Mouse (Mus musculus): ENCODE results near the gene Atp8a2. TPM values are rescaled to one million over a fixed set of nuclear protein-coding genes. Genes with fewer than 3 reads are reported as not detected.
A peak's percentile ranks its signal among the peaks of the same experiment; 100 is the strongest.

The Atp8a2 gene
- total and polyA plus RNA-seq, 2 experiments from 2014 or later = 43.0 to 81.7 TPM

DNA sequence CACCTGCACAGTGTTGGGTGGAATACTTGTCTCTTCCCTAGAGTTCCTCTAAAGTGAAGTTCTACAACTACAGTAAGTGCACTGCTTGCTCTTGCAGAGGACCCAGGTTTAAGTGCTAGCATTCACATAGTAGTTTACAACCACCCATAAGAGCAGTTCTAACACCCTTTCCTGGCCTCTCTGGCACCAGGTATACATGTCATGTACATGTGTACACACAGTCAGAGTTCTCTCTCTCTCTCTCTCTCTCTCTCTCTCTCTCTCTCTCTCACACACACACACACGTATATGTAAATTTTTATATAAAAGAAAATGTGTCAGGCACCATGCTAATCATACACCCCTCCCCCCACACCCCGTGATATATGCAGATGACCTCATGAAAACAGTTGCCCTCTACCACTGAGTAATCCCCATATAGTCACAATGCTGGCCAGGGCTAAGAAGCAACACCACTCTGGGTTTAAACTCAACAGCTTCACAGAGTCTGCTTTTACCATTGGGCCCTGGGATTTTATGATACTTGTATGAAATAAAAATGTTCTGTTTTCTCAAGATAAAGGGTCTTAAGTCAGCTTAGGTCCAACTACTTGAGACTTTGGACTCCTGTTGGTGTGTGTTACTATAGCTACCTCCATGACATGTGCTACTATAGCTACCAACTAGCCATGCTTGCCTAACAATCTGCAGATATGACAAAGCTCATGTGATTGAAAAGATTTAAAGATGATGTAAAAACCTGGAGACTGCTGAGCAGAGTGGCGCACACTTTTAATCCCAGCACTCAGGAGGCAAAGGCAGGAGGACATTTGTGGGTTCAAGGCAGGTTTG is 487.3 kb downstream of the Atp8a2 start:
- no peak overlapping the region for H3K9ac ChIP-seq (replicated peaks; ENCODE audit: low read length, poor library complexity, severe bottlenecking)
- no peaks in the 10 kb centered on the region for H3K36me3 ChIP-seq (ENCODE audit: insufficient read depth, low read length)
- TF ChIP-seq CTCF (IDR thresholded peaks at IDR 0.05) = no peak
- no peak overlapping the region for H3K4me2 ChIP-seq (ENCODE audit: low read depth, low read length, poor library complexity, severe bottlenecking)
- 67% methylated on average over 3 of the region's 3 CpGs for WGBS
- ATAC-seq (ENCODE audit: low FRiP score) (no peak), DNase-seq (ENCODE audit: low spot score) (no peak)
- H3K4me1 ChIP-seq (ENCODE audit: insufficient read depth, low read length) = no peaks in the 10 kb centered on the region
- H3K27me3 ChIP-seq (ENCODE audit: insufficient read depth, low read length) = no peaks in the 10 kb centered on the region; the same call in 1 of the 2 replicates
- no peaks in the 10 kb centered on the region for H3K9me3 ChIP-seq (ENCODE audit: low read length)
- no peak overlapping the region for H3K27ac ChIP-seq (ENCODE audit: low read depth, low read length)
- H3K4me3 ChIP-seq (ENCODE audit: low read depth, low read length) = no peak overlapping the region

DNA sequence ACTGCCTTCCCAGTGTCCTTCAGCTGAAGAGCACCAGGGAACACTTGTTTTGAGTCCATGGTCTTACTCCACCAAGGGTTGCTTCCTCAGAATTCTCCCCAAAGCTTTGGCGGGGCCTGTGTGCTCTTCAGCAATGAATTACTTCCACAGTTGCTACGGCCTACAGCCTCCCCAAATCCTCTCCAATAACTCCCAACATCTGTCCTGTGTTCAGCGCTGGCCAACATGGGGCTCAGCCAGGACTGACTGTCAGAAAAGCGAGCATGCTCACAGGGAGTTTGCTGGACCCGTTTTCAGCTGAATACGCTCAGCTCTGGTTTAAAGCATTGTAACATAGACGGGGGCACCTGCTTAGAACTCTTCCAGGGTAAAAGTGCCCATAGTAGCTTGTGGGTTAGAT is 489.0 kb downstream of the Atp8a2 start:
- H3K36me3 ChIP-seq (ENCODE audit: insufficient read depth, low read length) = no peaks in the 10 kb centered on the region
- H3K27ac ChIP-seq (ENCODE audit: low read depth, low read length) = no peak overlapping the region
- TF ChIP-seq CTCF (IDR thresholded peaks at IDR 0.05) = no peak
- no peak for ATAC-seq (ENCODE audit: low FRiP score)
- no peak overlapping the region for H3K9ac ChIP-seq (replicated peaks; ENCODE audit: low read length, poor library complexity, severe bottlenecking)
- H3K27me3 ChIP-seq (ENCODE audit: insufficient read depth, low read length) = no peaks in the 10 kb centered on the region
- DNase-seq (ENCODE audit: low spot score) = no peak
- H3K4me2 ChIP-seq (ENCODE audit: low read depth, low read length, poor library complexity, severe bottlenecking) = no peak overlapping the region
- H3K4me1 ChIP-seq (ENCODE audit: insufficient read depth, low read length) = no peaks in the 10 kb centered on the region
- H3K4me3 ChIP-seq (ENCODE audit: low read depth, low read length) = no peak overlapping the region
- H3K9me3 ChIP-seq (ENCODE audit: low read length) = no peaks in the 10 kb centered on the region
- WGBS = 83% methylated on average over 7 of the region's 7 CpGs

DNA sequence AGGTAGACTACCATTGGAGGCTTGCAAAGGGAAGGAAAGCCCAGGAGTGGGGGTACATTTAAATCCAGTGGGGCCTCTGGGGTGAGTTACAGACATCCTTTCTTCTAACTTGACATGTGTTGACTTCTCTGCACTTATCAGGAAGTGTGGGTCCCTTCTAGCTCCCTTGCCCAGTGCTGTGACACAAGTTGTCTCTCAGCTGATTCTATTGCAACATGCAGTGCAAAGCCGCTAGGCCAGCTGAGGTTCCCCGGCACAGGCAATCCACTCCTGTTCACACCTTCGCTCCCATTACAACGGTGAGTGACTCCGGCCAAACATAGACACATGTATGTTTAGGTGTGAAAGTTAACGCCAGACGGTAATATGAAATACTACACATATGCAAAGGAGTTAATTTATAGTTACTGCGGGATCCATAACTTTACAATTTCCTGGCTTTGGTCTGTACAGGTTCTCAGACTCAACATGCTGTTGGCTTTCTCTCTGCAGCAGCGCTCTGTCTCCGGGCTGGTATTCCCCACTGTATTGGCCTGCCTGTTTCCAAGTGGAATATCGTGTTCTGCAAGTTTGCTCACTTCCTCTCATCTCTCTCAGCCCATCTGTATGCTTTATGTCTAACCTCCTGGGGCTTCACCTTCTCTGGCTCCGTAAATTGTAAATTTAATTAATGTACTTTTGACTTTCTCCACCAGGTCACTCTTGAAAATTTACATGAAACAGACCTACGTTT is 491.5 kb downstream of the Atp8a2 start:
- Histone ChIP-seq H3K4me1 (ENCODE audit: insufficient read depth, low read length) (no peaks in the 10 kb centered on the region), H3K9ac (replicated peaks; ENCODE audit: low read length, poor library complexity, severe bottlenecking) (no peak overlapping the region), H3K9me3 (ENCODE audit: low read length) (no peaks in the 10 kb centered on the region), H3K27me3 (ENCODE audit: insufficient read depth, low read length) (no peaks in the 10 kb centered on the region), H3K36me3 (ENCODE audit: insufficient read depth, low read length) (no peaks in the 10 kb centered on the region), H3K4me3 (ENCODE audit: low read depth, low read length) (no peak overlapping the region), H3K27ac (ENCODE audit: low read depth, low read length) (no peak overlapping the region), H3K4me2 (ENCODE audit: low read depth, low read length, poor library complexity, severe bottlenecking) (no peak overlapping the region)
- WGBS = 85% methylated on average over 13 of the region's 13 CpGs
- DNase-seq (ENCODE audit: low spot score) (no peak), ATAC-seq (ENCODE audit: low FRiP score) (no peak)
- no peak for TF ChIP-seq CTCF (IDR thresholded peaks at IDR 0.05)

DNA sequence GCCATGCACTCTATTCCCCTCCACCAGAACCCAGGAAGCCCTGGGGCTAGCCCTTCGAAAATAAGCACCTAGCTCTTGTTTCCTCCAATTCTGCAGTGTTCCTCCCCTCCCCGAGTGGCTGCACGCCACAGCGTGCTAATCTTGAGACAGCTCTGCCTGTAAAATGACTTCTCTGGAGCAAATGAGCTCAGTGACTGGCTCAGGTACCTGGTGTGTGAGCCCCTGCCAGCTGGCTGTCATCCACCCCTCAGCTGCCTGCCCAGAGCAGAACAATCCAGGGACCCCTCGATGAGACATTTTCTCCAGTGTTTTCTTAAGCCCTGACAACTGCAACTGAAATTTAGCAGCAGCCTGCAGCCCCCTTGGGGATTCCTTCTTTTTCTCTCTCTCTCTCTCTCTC is 495.5 kb downstream of the Atp8a2 start:
- DNase-seq (ENCODE audit: low spot score) = peak; percentile 37
- 9% methylated on average over 5 of the region's 5 CpGs for WGBS
- H3K27me3 ChIP-seq (ENCODE audit: insufficient read depth, low read length) = no peaks in the 10 kb centered on the region

DNA sequence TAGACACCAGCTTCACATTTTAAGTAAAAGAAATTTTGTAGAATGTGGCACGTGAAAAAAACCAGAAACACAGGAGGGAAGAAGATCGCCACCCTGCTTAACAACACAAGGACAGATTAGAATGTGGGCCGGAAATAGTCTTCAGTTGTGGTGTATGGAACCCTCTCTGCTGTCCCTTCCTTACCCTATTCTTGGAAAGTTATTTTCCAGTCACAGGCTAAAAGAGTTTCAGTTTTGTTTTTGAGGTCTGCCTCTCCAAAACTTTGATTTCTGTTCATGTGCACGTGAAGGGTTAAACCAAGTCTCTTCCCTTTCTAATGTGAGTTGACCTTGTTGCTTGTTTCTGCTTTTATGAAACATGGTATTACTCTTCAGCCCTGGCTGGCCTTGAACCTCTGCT is 501.8 kb downstream of the Atp8a2 start:
- ATAC-seq (ENCODE audit: low FRiP score) (no peak), DNase-seq (ENCODE audit: low spot score) (no peak)
- Histone ChIP-seq H3K36me3 (ENCODE audit: insufficient read depth, low read length) (no peaks in the 10 kb centered on the region), H3K27me3 (ENCODE audit: insufficient read depth, low read length) (no peaks in the 10 kb centered on the region), H3K9me3 (ENCODE audit: low read length) (no peaks in the 10 kb centered on the region), H3K4me1 (ENCODE audit: insufficient read depth, low read length) (no peaks in the 10 kb centered on the region), H3K27ac (ENCODE audit: low read depth, low read length) (no peak overlapping the region), H3K4me2 (ENCODE audit: low read depth, low read length, poor library complexity, severe bottlenecking) (no peak overlapping the region), H3K4me3 (ENCODE audit: low read depth, low read length) (no peak overlapping the region), H3K9ac (replicated peaks; ENCODE audit: low read length, poor library complexity, severe bottlenecking) (no peak overlapping the region)
- WGBS = 93% methylated on average over 4 of the region's 4 CpGs
- no peak for TF ChIP-seq CTCF (IDR thresholded peaks at IDR 0.05)

More for the DNA sequence above, 495.5 kb downstream of the Atp8a2 start:
- Histone ChIP-seq H3K9me3 (ENCODE audit: low read length) (no peaks in the 10 kb centered on the region), H3K27ac (ENCODE audit: low read depth, low read length) (peak overlapping the region; percentile 51; the same call in 1 of the 2 replicates), H3K4me1 (ENCODE audit: insufficient read depth, low read length) (no peaks in the 10 kb centered on the region), H3K4me2 (ENCODE audit: low read depth, low read length, poor library complexity, severe bottlenecking) (no peak overlapping the region), H3K36me3 (ENCODE audit: insufficient read depth, low read length) (no peaks in the 10 kb centered on the region), H3K4me3 (ENCODE audit: low read depth, low read length) (no peak overlapping the region), H3K9ac (replicated peaks; ENCODE audit: low read length, poor library complexity, severe bottlenecking) (no peak overlapping the region)
- TF ChIP-seq CTCF (IDR thresholded peaks at IDR 0.05) = no peak
- ATAC-seq (ENCODE audit: low FRiP score) = peak; percentile 52; the same call in 1 of the 2 replicates

DNA sequence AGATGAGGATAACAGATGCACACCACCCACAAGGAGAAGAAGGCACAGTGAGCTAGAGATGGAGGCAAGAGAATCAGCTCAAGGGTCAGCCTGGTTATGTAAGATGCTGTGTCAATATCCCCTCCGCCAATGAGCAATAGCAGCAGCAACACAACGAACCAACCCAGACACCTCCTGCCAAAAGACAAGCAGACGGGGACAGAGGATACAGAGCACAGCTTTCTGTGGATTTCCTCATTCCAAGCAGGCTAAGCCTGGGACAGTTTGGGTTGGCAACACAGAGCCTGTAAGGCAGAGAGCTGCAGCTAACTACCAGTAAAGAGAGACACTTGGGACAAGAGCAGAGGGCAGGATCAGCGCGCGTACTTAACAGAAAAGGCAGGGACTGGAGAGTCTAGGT is 504.8 kb downstream of the Atp8a2 start:
- 88% methylated on average over 6 of the region's 6 CpGs for WGBS

More for the DNA sequence above, 504.8 kb downstream of the Atp8a2 start:
- H3K9ac ChIP-seq (replicated peaks; ENCODE audit: low read length, poor library complexity, severe bottlenecking) = no peak overlapping the region
- DNase-seq (ENCODE audit: low spot score) = no peak
- no peaks in the 10 kb centered on the region for H3K36me3 ChIP-seq (ENCODE audit: insufficient read depth, low read length)
- no peak overlapping the region for H3K27ac ChIP-seq (ENCODE audit: low read depth, low read length)
- no peak for ATAC-seq (ENCODE audit: low FRiP score)
- H3K4me2 ChIP-seq (ENCODE audit: low read depth, low read length, poor library complexity, severe bottlenecking) = no peak overlapping the region
- H3K4me1 ChIP-seq (ENCODE audit: insufficient read depth, low read length) = no peaks in the 10 kb centered on the region; the same call in 1 of the 2 replicates
- no peak overlapping the region for H3K4me3 ChIP-seq (ENCODE audit: low read depth, low read length)
- TF ChIP-seq CTCF (IDR thresholded peaks at IDR 0.05) = no peak
- no peaks in the 10 kb centered on the region for H3K9me3 ChIP-seq (ENCODE audit: low read length)
- H3K27me3 ChIP-seq (ENCODE audit: insufficient read depth, low read length) = no peaks in the 10 kb centered on the region
